Mouse (Mus musculus) cortical plate, adult 2 months (tissue): ENCODE measurements at regions not wholly inside any gene's neighbourhood (a gene's known extent, or its start where the extent isn't known, plus 50 kb on each side); places are given as distances from the start of the nearest gene placed in this dataset.

Experiments used
- CTCF ChIP-seq: fragments of 200-500 bp; IDR thresholded peaks from 2 replicates; pipeline ENCODE4 v1.5.1; 2011; ENCODE audit warnings: mild to moderate bottlenecking, control low read depth, low read length; ENCODE audit not compliant: insufficient read depth; ENCODE audit errors: extremely low read depth
- POLR2A ChIP-seq: fragments of 200-500 bp; IDR thresholded peaks from 2 replicates; pipeline ENCODE4 v1.6.1; 2011; ENCODE audit warnings: mild to moderate bottlenecking, low read length, control low read depth; ENCODE audit not compliant: insufficient read depth; ENCODE audit errors: extremely low read depth

DNA sequence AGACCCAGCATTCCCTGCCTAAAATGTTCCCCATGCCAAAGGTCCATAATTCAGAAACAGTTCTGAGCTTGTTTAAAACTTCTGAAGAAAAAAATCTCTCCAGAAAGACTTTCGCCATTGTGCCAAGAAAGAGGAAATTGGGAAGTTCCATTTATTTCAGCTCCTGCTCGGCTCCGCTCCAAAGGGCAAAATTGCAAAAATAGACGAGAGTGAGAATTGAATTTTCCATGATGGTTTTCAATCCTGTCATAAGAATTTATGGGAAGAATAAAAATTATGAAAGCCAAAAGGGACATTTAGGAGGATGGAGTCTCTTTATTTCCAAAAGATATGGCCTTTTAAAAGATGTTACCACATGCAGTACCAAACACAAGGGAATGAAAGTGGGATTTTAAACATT is 222.5 kb upstream of the Jmjd1c start:
- TF ChIP-seq POLR2A, result no peak
- no peak for TF ChIP-seq CTCF
